Mouse (Mus musculus) liver, embryonic 14.5 days (tissue): ENCODE results near the gene Socs5.

Experiments used
- CTCF ChIP-seq: IDR thresholded peaks from 2 replicates; pipeline ENCODE4 v1.5.1; 2016; ENCODE audit warnings: antibody characterized with exemption, low read depth, control low read depth
- EP300 ChIP-seq: IDR thresholded peaks from 2 replicates; pipeline ENCODE4 v1.6.1; 2016; ENCODE audit warnings: antibody characterized with exemption, low read depth

GRCm38 (mm10) chr17:87132258-87132657 is 24.8 kb downstream of the Socs5 start:
- TF ChIP-seq CTCF = no peak
- TF ChIP-seq EP300 = no peak
